Mouse (Mus musculus) megakaryocyte, embryonic 14.5 days (primary cell): Measurements from ENCODE around the gene Cenpu.

ENCODE experiments used
- FLI1 ChIP-seq: IDR thresholded peaks from 2 replicates; pipeline ENCODE4 v1.6.1; 2012; ENCODE audit warnings: low read length, inconsistent platforms, mixed read lengths
- GATA1 ChIP-seq: IDR thresholded peaks from 3 replicates; pipeline ENCODE4 v1.6.1; 2012; ENCODE audit warnings: mixed read lengths, low read length, inconsistent platforms, borderline replicate concordance

DNA sequence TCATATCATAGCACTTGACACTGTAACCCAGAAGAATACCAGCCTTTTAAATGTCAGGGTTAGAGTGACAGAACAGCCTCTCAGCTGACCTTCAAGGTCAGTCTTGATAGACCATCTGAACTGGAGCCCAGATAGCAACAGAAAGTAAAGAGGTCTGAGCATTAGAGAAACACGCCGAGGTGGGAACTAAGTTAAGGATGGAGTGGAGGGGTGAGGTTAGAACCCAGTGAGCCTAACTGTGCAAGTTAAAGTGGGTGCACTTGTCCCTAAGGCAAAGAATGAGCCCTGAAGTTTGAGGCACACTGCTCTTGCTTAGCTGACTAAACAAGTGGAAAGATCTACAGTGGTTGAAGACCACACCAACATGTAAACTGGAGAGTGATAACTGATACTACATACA, 46.3 kb downstream of the Cenpu start:
- TF ChIP-seq GATA1 (no peak), FLI1 (no peak)
